Mouse (Mus musculus): ENCODE measurements around the gene Slc10a7.

Slc10a7 gene

GRCm38 (mm10) chr8:78734721-78735517 lies 225.8 kb downstream of the Slc10a7 start:
- DNase-seq (ENCODE audit: low read depth, low spot score), result no peak

- DNase-seq (ENCODE audit: low read depth, low spot score), result no peak
Measured at GRCm38 (mm10) chr8:78738304-78738703, 229.2 kb downstream of the Slc10a7 start.

GRCm38 (mm10) chr8:78740936-78741335 lies 231.8 kb downstream of the Slc10a7 start:
- DNase-seq (ENCODE audit: low read depth, low spot score), result no peak

GRCm38 (mm10) chr8:78741496-78741895 lies 232.3 kb downstream of the Slc10a7 start:
- DNase-seq (ENCODE audit: low read depth, low spot score), result no peak

GRCm38 (mm10) chr8:78741965-78742364 lies 232.8 kb downstream of the Slc10a7 start:
- DNase-seq (ENCODE audit: low read depth, low spot score), result no peak

GRCm38 (mm10) chr8:78742453-78742852 lies 233.3 kb downstream of the Slc10a7 start:
- DNase-seq (ENCODE audit: low read depth, low spot score), result no peak

- no peak for DNase-seq (ENCODE audit: low read depth, low spot score)
Measured at GRCm38 (mm10) chr8:78747052-78747451, 237.9 kb downstream of the Slc10a7 start.

- no peak for DNase-seq (ENCODE audit: low read depth, low spot score)
Measured at GRCm38 (mm10) chr8:78748701-78749100, 239.6 kb downstream of the Slc10a7 start.

- no peak for DNase-seq (ENCODE audit: low read depth, low spot score)
Measured at GRCm38 (mm10) chr8:78749861-78750825, 241.0 kb downstream of the Slc10a7 start.

GRCm38 (mm10) chr8:78751151-78751550 lies 242.0 kb downstream of the Slc10a7 start:
- DNase-seq (ENCODE audit: low read depth, low spot score), result no peak

- no peak for DNase-seq (ENCODE audit: low read depth, low spot score)
Measured at GRCm38 (mm10) chr8:78754986-78755385, 245.8 kb downstream of the Slc10a7 start.

GRCm38 (mm10) chr8:78759139-78759538 lies 250.0 kb downstream of the Slc10a7 start:
- no peak for DNase-seq (ENCODE audit: low read depth, low spot score)

GRCm38 (mm10) chr8:78764976-78765375 lies 255.8 kb downstream of the Slc10a7 start:
- DNase-seq (ENCODE audit: low read depth, low spot score), result no peak

- DNase-seq (ENCODE audit: low read depth, low spot score), result no peak
Measured at GRCm38 (mm10) chr8:78765556-78765955, 256.4 kb downstream of the Slc10a7 start.

GRCm38 (mm10) chr8:78770584-78770983 lies 261.4 kb downstream of the Slc10a7 start:
- no peak for DNase-seq (ENCODE audit: low read depth, low spot score)

- no peak for DNase-seq (ENCODE audit: low read depth, low spot score)
Measured at GRCm38 (mm10) chr8:78771256-78771655, 262.1 kb downstream of the Slc10a7 start.

GRCm38 (mm10) chr8:78776816-78777215 lies 267.7 kb downstream of the Slc10a7 start:
- no peak for DNase-seq (ENCODE audit: low read depth, low spot score)
